Mouse (Mus musculus): ENCODE measurements at regions not wholly inside any gene's neighbourhood (a gene's known extent, or its start where the extent isn't known, plus 50 kb on each side); places are given as distances from the start of the nearest gene placed in this dataset.

DNA sequence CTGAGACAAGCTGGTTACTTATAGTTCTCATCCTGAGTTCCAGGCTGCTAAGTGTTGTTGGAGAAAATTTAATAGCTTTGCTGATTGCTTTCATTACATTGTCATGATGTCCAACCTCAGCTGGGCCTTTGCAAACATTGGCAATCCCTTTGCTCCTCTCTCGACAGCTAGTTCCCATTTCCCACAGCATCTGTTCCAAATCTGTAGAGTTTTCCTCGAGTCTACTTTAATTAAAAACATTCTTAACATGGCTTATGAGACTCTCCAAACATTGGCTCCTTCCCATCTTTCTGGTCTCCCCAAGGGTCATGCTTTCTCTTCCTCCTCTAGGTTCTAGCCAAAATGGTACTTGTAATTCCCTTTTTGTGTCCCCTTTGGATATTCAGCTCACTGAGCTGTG lies 672.6 kb upstream of the Gm8797 start:
- H3K4me3 ChIP-seq (ENCODE audit: low read depth, low read length) = no peak overlapping the region
- H3K27ac ChIP-seq (replicated peaks; ENCODE audit: low read depth, low read length) = no peak overlapping the region
- H3K9ac ChIP-seq (replicated peaks; ENCODE audit: low read length) = no peak overlapping the region
- no peaks in the 10 kb centered on the region for H3K36me3 ChIP-seq (replicated peaks; ENCODE audit: control insufficient read depth, insufficient read depth, low read depth, low read length)
- 34% methylated on average over 2 of the region's 2 CpGs for WGBS
- ATAC-seq (replicated peaks; ENCODE audit: insufficient number of reproducible peaks, low FRiP score, low TSS enrichment, low read depth) (no peak), DNase-seq (ENCODE audit: low spot score) (peak; percentile 51)
- H3K4me1 ChIP-seq (ENCODE audit: control insufficient read depth, insufficient read depth, low read length) = no peaks in the 10 kb centered on the region
- H3K27me3 ChIP-seq (ENCODE audit: control insufficient read depth, insufficient read depth, low read length) = no peaks in the 10 kb centered on the region
- no peaks in the 10 kb centered on the region for H3K9me3 ChIP-seq (replicated peaks; ENCODE audit: control insufficient read depth, low read length)
- no peak overlapping the region for H3K4me2 ChIP-seq (ENCODE audit: low read depth, low read length)

DNA sequence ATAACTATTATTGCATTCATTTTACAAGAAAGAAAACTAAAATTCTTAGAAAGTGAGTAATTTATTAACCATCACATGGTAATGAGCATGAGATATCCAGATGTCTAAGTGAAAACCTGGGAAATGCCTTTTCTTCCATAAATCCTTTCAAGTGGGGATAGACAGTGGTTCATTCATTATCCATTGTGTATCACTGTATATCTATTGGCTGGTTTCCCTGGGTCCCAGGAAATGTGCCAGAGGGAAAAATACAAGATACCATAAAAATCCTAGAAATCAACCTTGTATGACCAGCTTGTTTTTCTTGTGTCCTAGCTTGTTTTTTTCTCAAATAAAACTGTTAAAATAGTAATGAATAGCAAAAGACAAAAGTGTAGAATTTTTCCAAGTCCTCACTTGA lies 663.9 kb upstream of the Gm8797 start:
- no peak overlapping the region for H3K27ac ChIP-seq (replicated peaks; ENCODE audit: low read depth, low read length)

DNA sequence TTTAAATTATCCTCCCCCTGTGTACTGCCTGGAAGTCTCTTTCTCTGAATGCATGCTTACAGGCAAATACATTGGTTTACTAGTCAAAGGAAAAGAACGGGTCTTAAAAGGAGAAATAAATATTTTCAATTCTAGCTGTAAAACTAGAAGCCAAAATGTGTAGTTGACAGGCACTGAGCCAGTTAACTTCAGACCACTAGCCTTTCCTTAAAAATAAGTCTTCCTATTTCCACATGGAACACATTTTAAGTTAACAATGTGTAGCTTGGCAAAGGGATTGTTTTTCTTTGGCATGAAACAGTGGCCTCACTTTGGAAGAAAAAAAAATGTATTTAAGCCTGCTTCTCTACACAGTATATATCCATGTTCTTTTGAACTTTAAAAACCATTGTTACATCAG lies 661.7 kb upstream of the Gm8797 start:
- Histone ChIP-seq H3K4me2 (ENCODE audit: low read depth, low read length) (no peak overlapping the region), H3K27me3 (ENCODE audit: control insufficient read depth, insufficient read depth, low read length) (no peaks in the 10 kb centered on the region), H3K27ac (replicated peaks; ENCODE audit: low read depth, low read length) (no peak overlapping the region), H3K36me3 (replicated peaks; ENCODE audit: control insufficient read depth, insufficient read depth, low read depth, low read length) (no peaks in the 10 kb centered on the region), H3K9me3 (replicated peaks; ENCODE audit: control insufficient read depth, low read length) (no peaks in the 10 kb centered on the region), H3K4me3 (ENCODE audit: low read depth, low read length) (no peak overlapping the region), H3K9ac (replicated peaks; ENCODE audit: low read length) (no peak overlapping the region), H3K4me1 (ENCODE audit: control insufficient read depth, insufficient read depth, low read length) (no peaks in the 10 kb centered on the region)
- WGBS = 70% methylated on average over 1 of the region's 1 CpGs
- no peak for DNase-seq (ENCODE audit: low spot score)
- ATAC-seq (replicated peaks; ENCODE audit: insufficient number of reproducible peaks, low FRiP score, low TSS enrichment, low read depth) = no peak

More for the DNA sequence above, 663.9 kb upstream of the Gm8797 start:
- no peak overlapping the region for H3K4me2 ChIP-seq (ENCODE audit: low read depth, low read length)
- no peaks in the 10 kb centered on the region for H3K36me3 ChIP-seq (replicated peaks; ENCODE audit: control insufficient read depth, insufficient read depth, low read depth, low read length)
- H3K4me3 ChIP-seq (ENCODE audit: low read depth, low read length) = no peak overlapping the region
- no peak for DNase-seq (ENCODE audit: low spot score)
- H3K27me3 ChIP-seq (ENCODE audit: control insufficient read depth, insufficient read depth, low read length) = no peaks in the 10 kb centered on the region
- no peak overlapping the region for H3K9ac ChIP-seq (replicated peaks; ENCODE audit: low read length)
- no peaks in the 10 kb centered on the region for H3K4me1 ChIP-seq (ENCODE audit: control insufficient read depth, insufficient read depth, low read length)
- no peak for ATAC-seq (replicated peaks; ENCODE audit: insufficient number of reproducible peaks, low FRiP score, low TSS enrichment, low read depth)
- H3K9me3 ChIP-seq (replicated peaks; ENCODE audit: control insufficient read depth, low read length) = no peaks in the 10 kb centered on the region

DNA sequence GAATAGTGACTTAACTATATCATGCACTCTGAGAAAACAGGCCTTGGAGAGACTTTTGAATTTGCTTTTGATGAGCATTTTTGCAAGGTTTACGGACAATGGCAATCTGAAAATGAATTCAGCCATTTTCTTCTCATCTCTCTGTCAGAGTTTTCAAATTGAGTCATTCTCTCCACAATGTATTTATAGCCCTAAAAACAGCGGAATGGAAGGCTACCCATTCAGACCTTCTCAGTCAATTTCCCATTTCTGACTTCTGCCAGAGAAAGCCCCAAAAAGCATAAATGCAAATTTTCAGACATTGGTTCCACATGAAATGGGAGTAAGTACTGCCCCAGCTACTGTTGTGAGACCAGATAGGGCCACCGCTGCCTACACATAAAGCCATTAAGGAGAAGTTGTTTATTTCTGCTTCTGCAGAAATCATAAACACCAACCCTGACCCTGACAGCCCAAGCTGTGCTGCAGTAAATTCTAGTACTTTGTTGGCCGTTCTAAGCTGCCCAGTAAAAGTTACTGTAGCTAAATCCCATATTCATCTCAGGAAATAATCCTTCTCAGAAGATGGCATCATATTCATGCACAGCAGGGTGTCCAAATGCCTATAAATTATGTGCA lies 661.1 kb upstream of the Gm8797 start:
- no peaks in the 10 kb centered on the region for H3K36me3 ChIP-seq (replicated peaks; ENCODE audit: control insufficient read depth, insufficient read depth, low read depth, low read length)
- no peak overlapping the region for H3K4me2 ChIP-seq (ENCODE audit: low read depth, low read length)
- DNase-seq (ENCODE audit: low spot score) (no peak), ATAC-seq (replicated peaks; ENCODE audit: insufficient number of reproducible peaks, low FRiP score, low TSS enrichment, low read depth) (no peak)
- H3K27me3 ChIP-seq (ENCODE audit: control insufficient read depth, insufficient read depth, low read length) = no peaks in the 10 kb centered on the region
- H3K4me3 ChIP-seq (ENCODE audit: low read depth, low read length) = no peak overlapping the region
- H3K27ac ChIP-seq (replicated peaks; ENCODE audit: low read depth, low read length) = no peak overlapping the region
- H3K9ac ChIP-seq (replicated peaks; ENCODE audit: low read length) = no peak overlapping the region
- H3K9me3 ChIP-seq (replicated peaks; ENCODE audit: control insufficient read depth, low read length) = no peaks in the 10 kb centered on the region
- WGBS = 82% methylated on average over 4 of the region's 4 CpGs
- no peaks in the 10 kb centered on the region for H3K4me1 ChIP-seq (ENCODE audit: control insufficient read depth, insufficient read depth, low read length)

DNA sequence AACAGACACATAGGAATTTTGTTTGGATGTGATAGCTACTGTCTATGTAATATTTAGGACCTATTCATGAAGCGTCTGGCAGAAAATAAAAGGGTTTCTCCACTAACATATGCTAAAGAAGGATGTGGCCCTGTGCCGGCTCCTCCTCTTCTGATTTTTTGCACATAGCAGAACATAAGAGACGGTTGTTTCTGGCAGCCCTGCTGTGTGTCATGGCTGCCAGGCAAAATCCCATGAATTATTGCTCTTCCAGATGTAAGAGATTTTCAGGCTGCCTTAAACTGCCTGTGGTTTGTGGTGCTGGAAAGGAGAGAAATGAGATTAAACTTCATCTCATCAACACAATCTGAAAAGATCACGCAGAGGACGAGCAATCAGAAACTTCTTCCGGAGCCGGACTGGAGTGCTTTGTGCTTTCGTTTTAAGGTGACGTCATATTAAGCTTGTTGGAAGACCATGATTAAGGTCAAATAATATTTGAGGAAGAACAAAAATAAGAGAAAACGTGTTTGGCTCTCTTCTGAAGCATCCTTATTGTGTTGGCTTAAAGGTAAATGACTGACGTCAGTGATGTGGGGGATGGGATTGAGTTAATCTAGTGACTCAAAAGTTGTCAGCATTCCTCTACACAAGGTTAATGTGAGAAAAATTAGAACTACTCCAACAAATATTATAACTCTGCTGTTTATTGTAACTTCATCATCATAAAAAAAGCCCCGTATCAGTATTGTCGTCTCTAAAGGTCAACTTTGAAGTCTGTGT lies 660.3 kb upstream of the Gm8797 start:
- Histone ChIP-seq H3K9ac (replicated peaks; ENCODE audit: low read length) (no peak overlapping the region), H3K27ac (replicated peaks; ENCODE audit: low read depth, low read length) (no peak overlapping the region), H3K36me3 (replicated peaks; ENCODE audit: control insufficient read depth, insufficient read depth, low read depth, low read length) (no peaks in the 10 kb centered on the region), H3K4me1 (ENCODE audit: control insufficient read depth, insufficient read depth, low read length) (no peaks in the 10 kb centered on the region), H3K9me3 (replicated peaks; ENCODE audit: control insufficient read depth, low read length) (no peaks in the 10 kb centered on the region), H3K4me3 (ENCODE audit: low read depth, low read length) (no peak overlapping the region), H3K4me2 (ENCODE audit: low read depth, low read length) (no peak overlapping the region), H3K27me3 (ENCODE audit: control insufficient read depth, insufficient read depth, low read length) (no peaks in the 10 kb centered on the region)
- no peak for DNase-seq (ENCODE audit: low spot score)
- 86% methylated on average over 13 of the region's 13 CpGs for WGBS
- ATAC-seq (replicated peaks; ENCODE audit: insufficient number of reproducible peaks, low FRiP score, low TSS enrichment, low read depth) = no peak

DNA sequence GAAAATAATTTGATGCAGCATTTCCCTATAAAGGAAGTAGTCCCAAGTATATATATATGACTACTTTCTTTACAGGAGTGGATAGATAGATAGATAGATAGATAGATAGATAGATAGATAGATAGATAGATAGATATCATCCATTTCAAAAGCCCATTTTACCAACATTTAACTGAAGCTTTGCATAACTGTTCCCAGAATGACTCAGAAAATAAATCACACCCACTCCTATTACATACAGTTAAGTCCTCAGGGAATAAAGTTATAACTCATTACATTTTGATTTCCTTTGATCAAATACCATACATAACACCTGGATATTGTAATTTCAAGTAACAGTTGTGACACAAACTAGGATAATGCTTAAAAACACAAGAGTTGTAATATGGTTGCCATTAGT lies 659.6 kb upstream of the Gm8797 start:
- no peak overlapping the region for H3K27ac ChIP-seq (replicated peaks; ENCODE audit: low read depth, low read length)
- no peak for DNase-seq (ENCODE audit: low spot score)

More for the DNA sequence above, 659.6 kb upstream of the Gm8797 start:
- no peaks in the 10 kb centered on the region for H3K36me3 ChIP-seq (replicated peaks; ENCODE audit: control insufficient read depth, insufficient read depth, low read depth, low read length)
- ATAC-seq (replicated peaks; ENCODE audit: insufficient number of reproducible peaks, low FRiP score, low TSS enrichment, low read depth) = no peak
- H3K9me3 ChIP-seq (replicated peaks; ENCODE audit: control insufficient read depth, low read length) = no peaks in the 10 kb centered on the region
- no peaks in the 10 kb centered on the region for H3K27me3 ChIP-seq (ENCODE audit: control insufficient read depth, insufficient read depth, low read length)
- no peaks in the 10 kb centered on the region for H3K4me1 ChIP-seq (ENCODE audit: control insufficient read depth, insufficient read depth, low read length)
- no peak overlapping the region for H3K9ac ChIP-seq (replicated peaks; ENCODE audit: low read length)
- no peak overlapping the region for H3K4me2 ChIP-seq (ENCODE audit: low read depth, low read length)
- H3K4me3 ChIP-seq (ENCODE audit: low read depth, low read length) = no peak overlapping the region
